Comparison of ENCODE assay signal across 19 mouse cellular contexts in the genomic region with DNA sequence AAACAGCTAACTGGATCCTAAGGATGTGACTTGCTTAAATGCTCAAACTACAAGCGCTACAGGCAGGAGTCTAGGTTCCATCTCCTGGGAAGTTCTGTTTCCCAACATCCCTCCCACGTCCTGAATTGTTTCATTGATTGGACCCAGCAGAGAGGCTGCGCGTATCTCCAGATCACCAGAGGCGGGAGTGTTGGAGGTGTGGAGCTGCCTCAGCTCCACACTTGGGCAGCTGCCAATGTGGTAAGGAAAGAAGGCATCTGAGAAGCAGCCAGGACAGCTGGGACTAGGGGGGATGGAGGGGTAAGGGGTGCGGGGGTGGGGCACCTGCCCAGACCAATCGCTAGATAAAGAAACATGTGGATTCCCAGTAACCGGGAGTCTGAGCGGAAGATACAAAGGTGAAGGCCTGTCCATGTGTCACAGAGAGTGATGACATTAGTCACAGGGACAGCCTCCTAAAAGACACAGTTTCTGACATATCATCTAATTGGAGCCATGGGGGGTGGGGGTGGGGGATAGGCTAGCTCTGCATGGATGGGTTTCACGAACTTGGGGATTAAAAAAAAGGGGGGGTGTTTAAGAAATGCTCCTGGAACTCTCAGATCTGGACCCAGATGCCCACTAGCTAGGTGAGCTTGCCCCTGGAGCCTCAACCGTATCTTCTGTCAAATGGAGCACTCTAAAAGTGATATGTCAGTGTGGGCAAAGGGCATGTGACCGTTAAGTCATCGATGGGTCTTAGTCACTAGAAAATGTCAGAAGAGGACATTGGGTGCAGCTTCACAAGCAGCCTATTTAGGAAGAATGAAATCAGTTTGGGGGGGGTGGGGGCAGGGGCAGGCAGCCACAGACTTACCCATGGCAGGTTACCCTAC. TPM values are rescaled to one million over a fixed set of nuclear protein-coding genes. Genes with fewer than 3 reads are reported as not detected.
A peak's percentile ranks its signal among the peaks of the same experiment; 100 is the strongest.
DNase-seq lines count a peak whose midpoint lies in the region; ATAC-seq and TF ChIP-seq lines count a peak whose summit lies in the region.
"Had no signal": no experiment of that assay in that cellular context is flagged by ENCODE, and none has a peak within 500 bp of the region (broad histone marks: within the 10 kb centered on the region; RNA-seq: fewer than 3 reads in every experiment).

No protein-coding gene starts in this region.

- H3K9me3 ChIP-seq in forebrain, embryonic 16.5 days (ENCODE audit: control insufficient read depth, low read length): no peaks in the 10 kb centered on the region
- H3K9me3 ChIP-seq in forebrain, postnatal 0 days (ENCODE audit: low read length): no peaks in the 10 kb centered on the region
- H3K9me3 ChIP-seq: intestine, embryonic 15.5 days; limb, embryonic 15.5 days had no signal

- no peak overlapping the region for H3K27ac ChIP-seq in forebrain, embryonic 16.5 days (ENCODE audit: low read length)
- H3K27ac ChIP-seq in forebrain, postnatal 0 days (ENCODE audit: low read depth, low read length): no peak overlapping the region
- H3K27ac ChIP-seq: intestine, embryonic 15.5 days; limb, embryonic 15.5 days; macrophage; stomach, postnatal 0 days had no signal

- no peak for DNase-seq in forebrain, postnatal 0 days
- peak; percentile 43 to 48 for DNase-seq in left cerebral cortex, adult 18-20 months (ENCODE audit: low spot score in 2 of 2)
- DNase-seq in left cerebral cortex, adult 11 months (ENCODE audit: low spot score): no peak
- DNase-seq in right cerebral cortex, postnatal 14 days: peak; percentile 60
- no peak for DNase-seq in right cerebral cortex, postnatal 4 days
- DNase-seq in spleen, postnatal 36 days (ENCODE audit: low spot score in 2 of 2): no peak
- DNase-seq: adrenal gland, postnatal 25 days; cerebellum, adult 11-12 months; kidney, postnatal 25 days; thymus, postnatal 4 days had no signal

- H3K4me2 ChIP-seq in forebrain, embryonic 16.5 days (ENCODE audit: low read length): peak overlapping the region; percentile 7; the same call in 1 of the 2 replicates
- no peak overlapping the region for H3K4me2 ChIP-seq in forebrain, postnatal 0 days (ENCODE audit: low read depth)
- H3K4me2 ChIP-seq: intestine, embryonic 15.5 days; limb, embryonic 15.5 days had no signal

- TF ChIP-seq CTCF in forebrain, postnatal 0 days (IDR thresholded peaks at IDR 0.05; ENCODE audit: low read depth): no peak

- ATAC-seq in forebrain, embryonic 16.5 days: 0 out of 2 replicates have a peak, but pooled peaks have one; percentile 30
- no peak for ATAC-seq in forebrain, postnatal 0 days
- ATAC-seq: CD4-positive, CD25-positive, alpha-beta regulatory T cell, adult 4 months; intestine, embryonic 15.5 days had no signal

- H3K9ac ChIP-seq in forebrain, embryonic 16.5 days (replicated peaks; ENCODE audit: low read depth, low read length): no peak overlapping the region
- H3K9ac ChIP-seq in forebrain, postnatal 0 days: no peak overlapping the region
- H3K9ac ChIP-seq: intestine, embryonic 15.5 days; limb, embryonic 15.5 days had no signal

- H3K4me3 ChIP-seq in forebrain, embryonic 16.5 days (replicated peaks; ENCODE audit: low read length): no peak overlapping the region
- H3K4me3 ChIP-seq in forebrain, postnatal 0 days (ENCODE audit: low read depth, low read length): no peak overlapping the region
- H3K4me3 ChIP-seq: erythroblast, embryonic 14.5 days; intestine, embryonic 15.5 days; limb, embryonic 15.5 days had no signal

- H3K4me1 ChIP-seq in forebrain, embryonic 16.5 days (replicated peaks; ENCODE audit: control insufficient read depth, insufficient read depth, low read length): peaks cover 5% of the 10 kb centered on the region
- no peaks in the 10 kb centered on the region for H3K4me1 ChIP-seq in forebrain, postnatal 0 days (ENCODE audit: insufficient read depth)
- H3K4me1 ChIP-seq: intestine, embryonic 15.5 days had no signal

- 48% methylated on average over 13 of the region's 13 CpGs for WGBS in forebrain, embryonic 16.5 days
- WGBS in forebrain, postnatal 0 days: 48% methylated on average over 13 of the region's 13 CpGs

- H3K36me3 ChIP-seq in forebrain, embryonic 16.5 days (ENCODE audit: control insufficient read depth, insufficient read depth): no peaks in the 10 kb centered on the region
- no peaks in the 10 kb centered on the region for H3K36me3 ChIP-seq in forebrain, postnatal 0 days (ENCODE audit: insufficient read depth)
- H3K36me3 ChIP-seq: intestine, embryonic 15.5 days; limb, embryonic 15.5 days had no signal

- H3K27me3 ChIP-seq in forebrain, embryonic 16.5 days (replicated peaks; ENCODE audit: control insufficient read depth, insufficient read depth, low read length): no peaks in the 10 kb centered on the region
- H3K27me3 ChIP-seq in forebrain, postnatal 0 days (ENCODE audit: insufficient read depth, low read length): no peaks in the 10 kb centered on the region
- H3K27me3 ChIP-seq: intestine, embryonic 15.5 days; limb, embryonic 15.5 days had no signal

RNA-seq across cellular contexts. Expression of gene Hspb8, which starts 12.5 kb away (rescaled TPM):
- polyA plus RNA-seq in forebrain, embryonic 16.5 days (2015; fragmentation: Nextera tagmentation; extraction: Ambion mirVana): 3.7 and 4.8 TPM in 2 replicates
- 13.2 and 14.0 TPM in 2 replicates for total RNA-seq in forebrain, postnatal 0 days (2014; rRNA removed)
- polyA plus RNA-seq in forebrain, postnatal 0 days (2015; fragmentation: Nextera tagmentation; extraction: Ambion mirVana): 8.6 and 10.6 TPM in 2 replicates
- 10 to 100 TPM; 11.5 to 11.6 TPM for total RNA-seq in left cerebral cortex, adult 18-20 months (2021)
- total RNA-seq: common myeloid progenitor, adult 5-6 weeks; neutrophil, adult 5-6 weeks had no signal
- polyA plus RNA-seq: CD4-positive, CD25-positive, alpha-beta regulatory T cell, adult 4 months; erythroblast, embryonic 14.5 days had no signal

Comparison
In these comparisons a context has a peak if more than half of its experiments do, and no peak if none do; other contexts are left out.
1. DNase-seq: peak in left cerebral cortex, adult 18-20 months (2 of 2) and right cerebral cortex, postnatal 14 days (single experiment); none in forebrain, postnatal 0 days (single experiment), left cerebral cortex, adult 11 months (single experiment), right cerebral cortex, postnatal 4 days (single experiment) and spleen, postnatal 36 days (0 of 2).